9 mouse cellular contexts compared by ENCODE assay signal in the genomic region with DNA sequence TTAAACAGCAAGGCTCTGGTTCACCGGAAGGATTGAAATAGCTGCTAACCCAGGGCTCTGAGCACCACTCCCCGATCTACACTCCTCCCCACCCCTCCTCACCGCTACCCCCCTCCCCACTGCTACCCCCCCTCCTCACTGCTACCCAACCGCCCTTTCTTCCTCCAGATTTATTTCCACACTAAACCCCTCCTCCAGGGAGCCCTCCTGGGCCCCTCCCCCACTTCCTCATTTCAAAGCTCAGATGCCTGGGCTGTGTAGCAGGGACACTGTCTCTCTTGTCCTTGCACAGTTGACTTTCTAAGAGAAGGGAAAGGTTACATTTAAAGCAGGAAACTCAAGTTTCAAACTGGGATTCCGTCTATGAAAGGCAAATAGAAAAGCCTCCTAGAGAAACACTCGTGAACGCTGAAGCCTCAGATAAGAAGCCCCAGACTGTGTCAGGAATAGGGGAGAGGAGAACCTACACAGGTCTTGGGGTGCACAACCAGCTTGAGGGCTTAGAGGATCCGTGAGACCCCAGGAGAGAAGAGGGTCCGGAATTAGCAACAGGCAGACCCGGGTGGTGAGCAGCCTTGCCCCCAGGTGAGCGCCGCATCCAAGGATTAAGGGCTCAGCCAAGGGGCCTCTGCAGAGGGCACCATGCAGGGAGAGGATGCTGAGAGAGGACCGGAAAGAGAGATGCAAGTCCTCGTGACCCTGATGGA. TPM values are rescaled to one million over a fixed set of nuclear protein-coding genes. Genes with fewer than 3 reads are reported as not detected.
DNase-seq lines count a peak whose midpoint lies in the region; ATAC-seq and TF ChIP-seq lines count a peak whose summit lies in the region.
"Had no signal": no experiment of that assay in that cellular context is flagged by ENCODE, and none has a peak within 500 bp of the region (broad histone marks: within the 10 kb centered on the region; RNA-seq: fewer than 3 reads in every experiment).

No protein-coding gene starts in this region.

- peak; percentile 69 for ATAC-seq in lung, embryonic 14.5 days (ENCODE audit: insufficient read depth)
- ATAC-seq in lung, postnatal 0 days: no peak

- WGBS in lung, embryonic 14.5 days: 3% methylated on average over 14 of the region's 14 CpGs
- WGBS in lung, postnatal 0 days: 6% methylated on average over 14 of the region's 14 CpGs

- peak overlapping the region; percentile 32; the same call in 1 of the 2 replicates for H3K4me2 ChIP-seq in lung, embryonic 14.5 days
- no peak overlapping the region for H3K4me2 ChIP-seq in lung, postnatal 0 days (replicated peaks; ENCODE audit: low read depth, low read length)

- H3K9me3 ChIP-seq in lung, embryonic 14.5 days (ENCODE audit: low read depth, low read length): no peaks in the 10 kb centered on the region
- H3K9me3 ChIP-seq in lung, postnatal 0 days (ENCODE audit: low read length): no peaks in the 10 kb centered on the region

- H3K27ac ChIP-seq in lung, embryonic 14.5 days (ENCODE audit: low read depth): peak overlapping the region; percentile 84
- H3K27ac ChIP-seq in lung, postnatal 0 days (ENCODE audit: low read length): no peak overlapping the region
- H3K27ac ChIP-seq: liver, embryonic 14.5 days had no signal

- TF ChIP-seq CTCF in lung, embryonic 14.5 days (IDR thresholded peaks at IDR 0.05; ENCODE audit: low read depth): no peak
- no peak for TF ChIP-seq CTCF in lung, postnatal 0 days (IDR thresholded peaks at IDR 0.05)

- peaks cover 4% of the 10 kb centered on the region; the same call in 1 of the 2 replicates for H3K4me1 ChIP-seq in lung, embryonic 14.5 days (ENCODE audit: insufficient read depth)
- H3K4me1 ChIP-seq in lung, postnatal 0 days (ENCODE audit: insufficient read depth, low read depth, low read length): no peaks in the 10 kb centered on the region

- H3K36me3 ChIP-seq in lung, embryonic 14.5 days (ENCODE audit: insufficient read depth): no peaks in the 10 kb centered on the region
- no peaks in the 10 kb centered on the region for H3K36me3 ChIP-seq in lung, postnatal 0 days (ENCODE audit: insufficient read depth, low read length)

- peak; percentile 71 for DNase-seq in lung, embryonic 14.5 days
- no peak for DNase-seq in lung, adult 18-20 months
- peak; percentile 70 for DNase-seq in embryo, embryonic 11 days
- peak; percentile 52 for DNase-seq in lung, postnatal 0 days (ENCODE audit: low spot score)
- DNase-seq in thymus, adult 18-20 months: peak; percentile 21 to 56
- DNase-seq in adrenal gland, postnatal 10 days: no peak
- no peak for DNase-seq in urinary bladder, adult 18-20 months (ENCODE audit: low spot score in 2 of 2)
- DNase-seq in cerebellum, adult 11 months: no peak

- H3K27me3 ChIP-seq in lung, embryonic 14.5 days (ENCODE audit: insufficient read depth, low read length): no peaks in the 10 kb centered on the region
- H3K27me3 ChIP-seq in lung, postnatal 0 days (replicated peaks; ENCODE audit: insufficient read depth, low read length): no peaks in the 10 kb centered on the region

- H3K4me3 ChIP-seq in lung, embryonic 14.5 days (ENCODE audit: low read depth, low read length): no peak overlapping the region
- no peak overlapping the region for H3K4me3 ChIP-seq in lung, postnatal 0 days (ENCODE audit: low read depth, low read length)

- no peak for TF ChIP-seq EP300 in lung, postnatal 0 days (IDR thresholded peaks at IDR 0.05)

- H3K9ac ChIP-seq in lung, embryonic 14.5 days: no peak overlapping the region
- H3K9ac ChIP-seq in lung, postnatal 0 days (replicated peaks; ENCODE audit: low read depth): no peak overlapping the region
- H3K9ac ChIP-seq: liver, embryonic 14.5 days had no signal

RNA-seq across cellular contexts. Expression of a gene that starts 23.1 kb away (rescaled TPM):
- 0.04 and 0.11 TPM in 2 replicates for polyA plus RNA-seq in lung, embryonic 14.5 days (2014; fragmentation: Nextera tagmentation; extraction: Ambion mirVana)
- 0.17 and 0.20 TPM in 2 replicates for polyA plus RNA-seq in lung, postnatal 0 days (2015; fragmentation: Nextera tagmentation; extraction: Ambion mirVana)
- not detected for total RNA-seq in adrenal gland, postnatal 10 days (2021)

RNA-seq across cellular contexts. Expression of a gene that starts 37.5 kb away (rescaled TPM):
- 1.1 and 1.8 TPM in 2 replicates for polyA plus RNA-seq in lung, embryonic 14.5 days (2014; fragmentation: Nextera tagmentation; extraction: Ambion mirVana)
- 0.63 and 0.94 TPM in 2 replicates for polyA plus RNA-seq in lung, postnatal 0 days (2015; fragmentation: Nextera tagmentation; extraction: Ambion mirVana)
- total RNA-seq in adrenal gland, postnatal 10 days (2021): 1 to 10 TPM; 2.4 to 5.5 TPM

RNA-seq across cellular contexts. Expression of a gene that starts 58.2 kb away (rescaled TPM):
- 0.12 and 0.14 TPM in 2 replicates for polyA plus RNA-seq in lung, embryonic 14.5 days (2014; fragmentation: Nextera tagmentation; extraction: Ambion mirVana)
- 0.35 and 0.50 TPM in 2 replicates for polyA plus RNA-seq in lung, postnatal 0 days (2015; fragmentation: Nextera tagmentation; extraction: Ambion mirVana)
- under 1 TPM in 1 of 2 experiments, not detected in 1; 0.24 TPM for total RNA-seq in adrenal gland, postnatal 10 days (2021)

Comparison
In these comparisons a context has a peak if more than half of its experiments do, and no peak if none do; other contexts are left out.
1. DNase-seq: peak in lung, embryonic 14.5 days (single experiment), embryo, embryonic 11 days (single experiment), lung, postnatal 0 days (single experiment) and thymus, adult 18-20 months (2 of 2); none in lung, adult 18-20 months (0 of 2), adrenal gland, postnatal 10 days (single experiment), urinary bladder, adult 18-20 months (0 of 2) and cerebellum, adult 11 months (single experiment).